Mouse (Mus musculus) brown adipose tissue, adult 24 weeks (tissue): ENCODE measurements around the gene Trappc6a. TPM values are rescaled to one million over a fixed set of nuclear protein-coding genes. Genes with fewer than 3 reads are reported as not detected.
A peak's percentile ranks its signal among the peaks of the same experiment; 100 is the strongest.

Experiments used
- H3K27ac ChIP-seq: fragments of 200-500 bp; replicated peaks from 2 replicates; pipeline ENCODE4 v1.5.1; 2012; ENCODE audit warnings: low read depth, mild to moderate bottlenecking, low read length
- H3K4me1 ChIP-seq: fragments of 200-500 bp; 2 replicates; pipeline ENCODE4 v1.6.1; 2012; ENCODE audit warnings: low read length, mixed read lengths; ENCODE audit not compliant: control insufficient read depth, insufficient read depth, insufficient read length
- H3K4me3 ChIP-seq: fragments of 200-500 bp; 2 replicates; pipeline ENCODE4 v1.5.1; 2012; ENCODE audit warnings: low read depth, mild to moderate bottlenecking, low read length, moderate library complexity; ENCODE audit not compliant: insufficient read depth
- polyA plus RNA-seq: library from polyadenylated mRNA; stranded (reverse); fragments of >200 nt; gene quantifications from 2 replicates; pipeline ENCODE4 v1.2.4, GENCODE M21; 2012; ENCODE audit not compliant: missing spikeins, insufficient read depth, insufficient read length

The Trappc6a gene
- polyA plus RNA-seq, 1 experiment = 49.9 TPM

GRCm38 (mm10) chr7:19473875-19474443, 34.2 kb upstream of the Trappc6a start:
- Histone ChIP-seq H3K4me1 (peaks cover 15% of the 10 kb centered on the region), H3K4me3 (peak overlapping the region; percentile 73), H3K27ac (peak overlapping the region; percentile 71)

- no peak overlapping the region for H3K27ac ChIP-seq
- H3K4me3 ChIP-seq = no peak overlapping the region
Observed at GRCm38 (mm10) chr7:19477084-19477483, 31.1 kb upstream of the Trappc6a start.

DNA sequence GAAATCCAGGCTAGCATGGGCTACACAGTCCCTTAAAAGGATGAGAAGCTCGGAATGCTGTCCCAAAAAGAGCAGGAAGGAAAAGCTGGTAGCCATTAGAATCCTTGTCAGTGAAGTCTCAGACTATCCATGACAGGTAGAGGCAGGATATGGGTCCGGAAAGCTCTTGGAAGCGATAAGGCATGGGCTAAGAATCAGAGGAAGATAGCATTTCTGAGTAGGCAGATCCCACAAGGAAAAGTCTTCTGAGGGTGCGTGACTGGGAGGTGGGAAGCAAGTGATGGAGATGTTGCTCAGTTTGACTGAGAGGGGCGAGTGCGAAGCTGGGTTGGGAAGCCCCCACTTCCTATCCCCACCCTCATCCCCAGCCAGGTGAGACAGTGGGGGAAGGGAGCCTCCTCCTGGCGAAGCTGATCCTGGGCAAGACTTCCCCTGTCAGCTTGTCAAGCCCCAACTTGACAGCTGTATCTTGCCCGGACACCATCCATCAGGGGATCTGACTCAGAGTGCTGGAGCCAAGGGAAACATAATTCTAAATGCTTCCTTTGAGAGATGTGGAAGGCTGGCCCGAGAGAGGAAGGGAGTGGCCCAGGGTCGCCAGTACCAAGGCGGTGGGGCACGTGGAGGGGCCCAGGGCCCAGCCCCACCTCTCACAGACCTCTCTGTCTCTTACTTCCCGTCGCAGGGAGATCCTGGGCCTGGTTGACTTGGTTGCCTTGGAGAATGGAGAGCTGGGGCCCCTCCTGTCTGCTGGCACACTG, 30.4 kb upstream of the Trappc6a start:
- H3K27ac ChIP-seq = 0 out of 2 replicates have a peak overlapping the region, but pooled peaks have one; percentile 24

More at GRCm38 (mm10) chr7:19477084-19477483, 31.1 kb upstream of the Trappc6a start:
- peaks cover 15% of the 10 kb centered on the region for H3K4me1 ChIP-seq

GRCm38 (mm10) chr7:19483281-19483680, 24.9 kb upstream of the Trappc6a start:
- H3K4me1 ChIP-seq = peaks cover under 1% of the 10 kb centered on the region; the same call in 1 of the 2 replicates
- H3K4me3 ChIP-seq = no peak overlapping the region
- no peak overlapping the region for H3K27ac ChIP-seq

More for the DNA sequence above, 30.4 kb upstream of the Trappc6a start:
- Histone ChIP-seq H3K4me3 (no peak overlapping the region), H3K4me1 (peaks cover 13% of the 10 kb centered on the region)

- no peaks in the 10 kb centered on the region for H3K4me1 ChIP-seq
- no peak overlapping the region for H3K27ac ChIP-seq
- no peak overlapping the region for H3K4me3 ChIP-seq
Observed at GRCm38 (mm10) chr7:19485488-19485887, 22.7 kb upstream of the Trappc6a start.

GRCm38 (mm10) chr7:19486549-19486948, 21.6 kb upstream of the Trappc6a start:
- H3K27ac ChIP-seq = no peak overlapping the region
- peaks cover 2% of the 10 kb centered on the region for H3K4me1 ChIP-seq
- no peak overlapping the region for H3K4me3 ChIP-seq

DNA sequence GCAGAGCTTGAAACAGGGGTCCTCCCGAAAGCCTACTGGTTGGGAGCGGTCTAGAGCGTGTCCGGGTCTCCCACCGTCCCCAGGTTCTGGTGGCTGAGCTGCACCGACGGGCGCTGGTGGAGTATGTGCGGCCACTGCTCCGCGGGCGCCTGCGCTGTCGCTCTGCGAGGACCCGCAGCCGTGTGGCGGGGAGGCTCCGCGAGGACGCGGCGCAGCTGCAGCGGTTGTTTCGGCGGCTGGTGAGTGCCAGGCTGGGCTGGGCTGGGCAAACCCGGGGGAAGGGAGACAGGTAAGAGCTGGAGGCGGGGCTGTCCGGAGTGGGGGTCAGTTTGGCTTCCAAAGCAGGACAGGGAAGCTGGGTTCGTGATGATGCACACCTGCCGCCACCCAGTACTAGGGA, 18.7 kb upstream of the Trappc6a start:
- peaks cover 6% of the 10 kb centered on the region for H3K4me1 ChIP-seq
- no peak overlapping the region for H3K4me3 ChIP-seq
- no peak overlapping the region for H3K27ac ChIP-seq

DNA sequence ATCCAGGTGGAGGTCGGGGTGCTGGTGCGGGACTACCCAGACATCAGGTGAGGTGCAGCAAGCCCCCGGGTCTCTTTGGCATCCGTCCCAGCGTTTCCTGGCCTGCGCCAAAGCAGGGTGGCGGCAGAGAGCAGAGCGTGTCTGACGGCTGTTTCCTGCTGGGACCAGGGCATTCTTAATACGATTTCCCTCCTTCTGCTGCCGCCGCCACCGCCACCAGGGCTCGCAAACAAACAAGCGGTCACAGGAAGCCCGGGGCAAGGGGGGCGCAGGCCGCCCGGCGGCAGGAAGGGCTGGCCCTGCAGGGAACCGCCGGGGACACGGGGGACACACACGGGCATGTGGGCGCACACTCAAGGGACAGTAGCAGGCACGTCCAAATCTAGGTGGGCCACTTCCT, 16.5 kb upstream of the Trappc6a start:
- Histone ChIP-seq H3K4me3 (no peak overlapping the region; the same call in 1 of the 2 replicates), H3K4me1 (peaks cover 7% of the 10 kb centered on the region), H3K27ac (peak overlapping the region; percentile 41; the same call in 1 of the 2 replicates)

DNA sequence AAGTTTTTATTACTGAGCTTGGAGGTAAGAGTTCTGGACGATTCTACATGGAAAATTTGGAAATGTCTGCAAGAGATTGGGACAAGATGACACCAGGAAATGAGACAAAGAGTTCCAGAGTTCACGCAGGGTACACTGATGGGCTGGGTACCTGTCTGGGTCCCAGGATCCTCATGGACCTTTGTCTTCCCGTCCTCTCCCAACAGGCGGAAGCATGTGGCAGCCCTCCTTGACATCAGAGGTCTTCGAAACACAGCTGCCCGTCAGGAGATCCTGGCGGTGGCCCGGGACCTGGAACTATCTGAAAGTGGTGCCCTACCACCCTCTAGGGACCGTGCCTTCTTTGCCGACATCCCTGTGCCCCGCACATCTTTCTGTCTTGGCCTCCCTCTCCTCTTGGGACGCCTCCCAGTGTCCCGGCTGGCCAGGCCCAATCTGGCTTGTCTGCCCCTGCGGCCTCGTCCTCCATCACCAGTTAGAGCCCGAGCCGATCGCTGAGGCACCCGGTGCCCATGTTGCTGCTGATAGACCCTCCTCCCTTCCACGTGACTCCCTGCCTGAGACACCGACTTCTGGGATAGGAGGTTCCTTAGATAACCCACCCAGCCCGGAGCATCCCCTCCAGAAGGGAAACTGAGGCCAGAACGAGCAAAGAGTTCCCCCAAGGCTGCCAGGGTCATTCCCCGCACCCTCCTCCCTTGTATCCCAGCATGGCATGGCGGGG, 13.3 kb upstream of the Trappc6a start:
- H3K4me1 ChIP-seq = peaks cover 7% of the 10 kb centered on the region
- H3K27ac ChIP-seq = no peak overlapping the region
- no peak overlapping the region for H3K4me3 ChIP-seq

GRCm38 (mm10) chr7:19495521-19496213, 12.5 kb upstream of the Trappc6a start:
- H3K27ac ChIP-seq = no peak overlapping the region
- H3K4me1 ChIP-seq = peaks cover 7% of the 10 kb centered on the region
- no peak overlapping the region for H3K4me3 ChIP-seq

- Histone ChIP-seq H3K4me3 (no peak overlapping the region), H3K4me1 (peaks cover 7% of the 10 kb centered on the region), H3K27ac (no peak overlapping the region)
Observed at GRCm38 (mm10) chr7:19496214-19496555, 12.0 kb upstream of the Trappc6a start.

DNA sequence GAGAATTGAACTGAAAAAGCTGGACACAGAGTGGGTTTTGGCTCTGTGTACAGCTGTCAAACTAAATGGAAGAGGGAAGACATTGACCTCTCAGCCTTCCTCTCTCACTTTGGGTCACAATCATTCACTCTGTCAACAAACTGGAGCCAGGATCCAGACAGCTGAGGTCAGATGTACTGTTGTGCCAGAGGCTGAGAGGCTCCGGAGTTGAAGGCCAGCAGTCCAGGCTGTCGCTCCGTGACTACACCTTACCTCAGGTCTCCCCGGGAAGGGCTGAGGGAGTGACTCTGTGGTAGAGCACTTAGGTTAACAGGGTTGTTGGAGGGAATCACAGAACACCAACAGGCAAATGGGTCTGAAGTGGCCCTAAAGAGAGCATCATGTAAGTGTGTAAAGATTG, 9.9 kb upstream of the Trappc6a start:
- Histone ChIP-seq H3K4me3 (no peak overlapping the region), H3K27ac (no peak overlapping the region), H3K4me1 (0 out of 2 replicates have a peak, but pooled peaks cover 2% of the 10 kb centered on the region)

GRCm38 (mm10) chr7:19500420-19501363, 7.5 kb upstream of the Trappc6a start:
- no peak overlapping the region for H3K4me3 ChIP-seq
- no peak overlapping the region for H3K27ac ChIP-seq
- H3K4me1 ChIP-seq = 0 out of 2 replicates have a peak, but pooled peaks cover 2% of the 10 kb centered on the region

DNA sequence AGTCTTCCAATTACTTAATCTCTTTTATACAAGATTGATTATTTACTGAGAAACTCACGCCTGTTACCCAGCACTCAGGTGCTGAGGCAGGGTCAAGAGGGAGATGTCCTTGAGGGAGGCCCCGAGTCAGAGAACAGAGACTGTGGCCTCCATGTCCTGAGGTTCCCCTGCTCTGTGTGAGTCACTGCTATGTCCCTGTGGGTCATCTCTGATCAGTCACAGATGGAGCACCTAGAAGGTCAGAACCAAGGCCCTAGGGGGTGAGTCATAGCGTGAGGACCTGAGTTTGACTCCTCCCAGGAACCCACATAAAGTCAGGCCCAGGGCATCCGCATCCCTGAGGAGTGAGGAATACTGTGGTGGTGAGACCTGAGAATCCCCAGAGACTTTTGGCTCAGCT, 6.5 kb upstream of the Trappc6a start:
- Histone ChIP-seq H3K27ac (0 out of 2 replicates have a peak overlapping the region, but pooled peaks have one; percentile 5), H3K4me1 (no peaks in the 10 kb centered on the region)

More for the DNA sequence above, 6.5 kb upstream of the Trappc6a start:
- H3K4me3 ChIP-seq = no peak overlapping the region
